Mouse (Mus musculus) lung, postnatal 0 days (tissue): Measurements from ENCODE around the gene Dtnbp1. TPM values are rescaled to one million over a fixed set of nuclear protein-coding genes. Genes with fewer than 3 reads are reported as not detected.

Source experiments
- ATAC-seq: fragments of 200-750 bp; cut with Nextera tagmentation; 2 replicates; pipeline ENCODE4 v1.8.0; 2017; ENCODE audit warnings: moderate library complexity
- DNase-seq: peaks from one replicate; pipeline ENCODE4 v3.0.0-alpha.2; 2016; ENCODE audit warnings: low spot score
- H3K27ac ChIP-seq: fragments of 300-500 bp; sonication (generic); 2 replicates; pipeline ENCODE4 v1.5.1; 2014; ENCODE audit warnings: antibody characterized with exemption, mild to moderate bottlenecking, low read length, mixed read lengths
- H3K27me3 ChIP-seq: fragments of 300-500 bp; sonication (generic); replicated peaks from 2 replicates; pipeline ENCODE4 v1.6.1; 2014; ENCODE audit warnings: low read length, mixed read lengths; ENCODE audit not compliant: insufficient read depth
- H3K36me3 ChIP-seq: fragments of 300-500 bp; sonication (generic); 2 replicates; pipeline ENCODE4 v1.6.1; 2014; ENCODE audit warnings: low read length, mixed read lengths; ENCODE audit not compliant: insufficient read depth
- H3K4me1 ChIP-seq: fragments of 300-500 bp; sonication (generic); 2 replicates; pipeline ENCODE4 v1.6.1; 2014; ENCODE audit warnings: antibody characterized with exemption, low read depth, low read length, mixed read lengths; ENCODE audit not compliant: insufficient read depth
- H3K4me2 ChIP-seq: fragments of 300-500 bp; sonication (generic); replicated peaks from 2 replicates; pipeline ENCODE4 v1.6.1; 2014; ENCODE audit warnings: low read depth, mild to moderate bottlenecking, low read length, moderate library complexity, mixed read lengths
- H3K4me3 ChIP-seq: fragments of 300-500 bp; sonication (generic); 2 replicates; pipeline ENCODE4 v1.5.1; 2014; ENCODE audit warnings: low read depth, low read length
- H3K9ac ChIP-seq: fragments of 300-500 bp; sonication (generic); replicated peaks from 2 replicates; pipeline ENCODE4 v1.6.1; 2014; ENCODE audit warnings: low read depth, mild to moderate bottlenecking
- H3K9me3 ChIP-seq: fragments of 300-500 bp; sonication (generic); 2 replicates; pipeline ENCODE4 v1.6.1; 2016; ENCODE audit warnings: low read length, mixed read lengths
- CTCF ChIP-seq: IDR thresholded peaks from 2 replicates; pipeline ENCODE4 v1.5.1; 2016; ENCODE audit warnings: antibody characterized with exemption, mild to moderate bottlenecking
- EP300 ChIP-seq: IDR thresholded peaks from 2 replicates; pipeline ENCODE4 v1.6.1; 2016; ENCODE audit warnings: antibody characterized with exemption, mild to moderate bottlenecking, control low read depth
- WGBS: fragments of 180-500 bp; shearing (Covaris S2); extraction: QIAGEN DNeasy Blood & Tissue Kit; methylation state at CpG from one replicate; pipeline ENCODE4 v1.1.7; 2014; 5-methylcytosine and 5-hydroxymethylcytosine counted together
- polyA plus RNA-seq: library from polyadenylated mRNA; unstranded; fragments of >200 nt; fragmentation: Nextera tagmentation; extraction: Ambion mirVana; gene quantifications from 2 replicates; pipeline ENCODE4 v1.2.1, GENCODE M21; 2015

The Dtnbp1 gene
- polyA plus RNA-seq, 1 experiment from 2014 or later, result 60.0 TPM

GRCm38 (mm10) chr13:44915945-44916344, 86.0 kb downstream of the Dtnbp1 start:
- DNase-seq, result peak; percentile 21
- WGBS, result 50% methylated on average over 4 of the region's 4 CpGs
- TF ChIP-seq EP300 (no peak), CTCF (peak; percentile 58)

GRCm38 (mm10) chr13:44915382-44915781, 86.6 kb downstream of the Dtnbp1 start:
- no peak overlapping the region for H3K4me2 ChIP-seq
- no peaks in the 10 kb centered on the region for H3K9me3 ChIP-seq
- DNase-seq (no peak), ATAC-seq (no peak)
- no peak for TF ChIP-seq EP300
- TF ChIP-seq CTCF, result no peak
- H3K9ac ChIP-seq, result no peak overlapping the region
- H3K4me1 ChIP-seq, result no peaks in the 10 kb centered on the region
- no peaks in the 10 kb centered on the region for H3K27me3 ChIP-seq
- no peak overlapping the region for H3K4me3 ChIP-seq
- H3K36me3 ChIP-seq, result peaks cover 47% of the 10 kb centered on the region
- WGBS, result 75% methylated on average over 5 of the region's 5 CpGs
- no peak overlapping the region for H3K27ac ChIP-seq

More at GRCm38 (mm10) chr13:44915945-44916344, 86.0 kb downstream of the Dtnbp1 start:
- Histone ChIP-seq H3K9me3 (no peaks in the 10 kb centered on the region), H3K36me3 (peaks cover 44% of the 10 kb centered on the region), H3K4me2 (no peak overlapping the region), H3K4me1 (no peaks in the 10 kb centered on the region), H3K27ac (no peak overlapping the region), H3K27me3 (no peaks in the 10 kb centered on the region), H3K4me3 (no peak overlapping the region), H3K9ac (no peak overlapping the region)
- no peak for ATAC-seq

GRCm38 (mm10) chr13:44913560-44913959, 88.4 kb downstream of the Dtnbp1 start:
- Histone ChIP-seq H3K4me1 (no peaks in the 10 kb centered on the region), H3K27me3 (no peaks in the 10 kb centered on the region), H3K4me2 (no peak overlapping the region), H3K36me3 (peaks cover 51% of the 10 kb centered on the region), H3K4me3 (no peak overlapping the region), H3K27ac (no peak overlapping the region), H3K9me3 (no peaks in the 10 kb centered on the region), H3K9ac (no peak overlapping the region)
- WGBS, result 60% methylated on average over 7 of the region's 7 CpGs
- peak; percentile 58 for TF ChIP-seq CTCF
- TF ChIP-seq EP300, result no peak
- no peak for ATAC-seq
- peak; percentile 19 for DNase-seq

- Histone ChIP-seq H3K4me2 (no peak overlapping the region), H3K4me1 (0 out of 2 replicates have a peak, but pooled peaks cover 3% of the 10 kb centered on the region), H3K27me3 (no peaks in the 10 kb centered on the region), H3K36me3 (peaks cover 50% of the 10 kb centered on the region), H3K4me3 (no peak overlapping the region), H3K27ac (no peak overlapping the region), H3K9ac (no peak overlapping the region), H3K9me3 (no peaks in the 10 kb centered on the region)
- DNase-seq, result peak; percentile 13
- WGBS, result 67% methylated on average over 2 of the region's 2 CpGs
- TF ChIP-seq EP300 (no peak), CTCF (no peak)
- ATAC-seq, result 0 out of 2 replicates have a peak, but pooled peaks have one; percentile 11
These were observed 89.1 kb downstream of the Dtnbp1 start for GRCm38 (mm10) chr13:44912851-44913250.

- no peak for TF ChIP-seq EP300
- no peak for TF ChIP-seq CTCF
- Histone ChIP-seq H3K4me3 (no peak overlapping the region), H3K9ac (no peak overlapping the region), H3K4me1 (peaks cover 7% of the 10 kb centered on the region; the same call in 1 of the 2 replicates), H3K27me3 (no peaks in the 10 kb centered on the region), H3K36me3 (peaks cover 27% of the 10 kb centered on the region; the same call in 1 of the 2 replicates), H3K27ac (peak overlapping the region; percentile 26; the same call in 1 of the 2 replicates), H3K9me3 (no peaks in the 10 kb centered on the region), H3K4me2 (no peak overlapping the region)
- ATAC-seq, result no peak
- WGBS, result 29% methylated on average over 1 of the region's 1 CpGs
- DNase-seq, result peak; percentile 14
These were observed 93.2 kb downstream of the Dtnbp1 start for GRCm38 (mm10) chr13:44908790-44909189.

GRCm38 (mm10) chr13:44907702-44908101, 94.2 kb downstream of the Dtnbp1 start:
- Histone ChIP-seq H3K4me3 (no peak overlapping the region), H3K27ac (0 out of 2 replicates have a peak overlapping the region, but pooled peaks have one; percentile 54), H3K36me3 (peaks cover 21% of the 10 kb centered on the region; the same call in 1 of the 2 replicates), H3K9me3 (no peaks in the 10 kb centered on the region), H3K4me1 (peaks cover 7% of the 10 kb centered on the region; the same call in 1 of the 2 replicates), H3K9ac (no peak overlapping the region), H3K27me3 (no peaks in the 10 kb centered on the region), H3K4me2 (no peak overlapping the region)
- ATAC-seq (peak; percentile 96), DNase-seq (peak; percentile 97)
- peak; percentile 82 for TF ChIP-seq EP300
- TF ChIP-seq CTCF, result no peak
- 3% methylated on average over 6 of the region's 6 CpGs for WGBS
